Mouse (Mus musculus): ENCODE measurements at regions not wholly inside any gene's neighbourhood (a gene's known extent, or its start where the extent isn't known, plus 50 kb on each side); places are given as distances from the start of the nearest gene placed in this dataset.

DNA sequence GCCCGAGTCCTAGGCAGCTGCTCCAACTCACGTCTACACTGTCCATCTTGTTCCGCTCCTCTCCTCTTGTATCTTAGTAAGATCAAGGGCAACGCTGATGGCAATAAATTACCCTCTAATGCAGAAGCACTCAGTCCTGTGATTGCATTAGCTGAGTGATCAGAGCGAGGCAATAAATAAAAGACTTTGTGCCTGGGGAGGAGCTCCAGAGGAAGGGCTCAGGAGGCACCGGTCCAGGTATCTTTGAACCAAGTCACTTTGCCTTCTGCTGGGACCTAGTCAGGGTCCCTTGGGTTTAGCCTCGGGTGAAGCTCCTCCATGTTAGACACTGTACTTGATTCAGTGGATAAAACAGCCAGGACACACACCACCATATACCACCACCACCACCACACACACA lies 119.5 kb upstream of the Foxq1 start:
- TF ChIP-seq RAD21 (IDR thresholded peaks at IDR 0.05; ENCODE audit: low read depth, low read length) (no peak), TCF12 (IDR thresholded peaks at IDR 0.05; ENCODE audit: low read depth, low read length) (no peak), CTCF (IDR thresholded peaks at IDR 0.05 in 2 of 3, conservative IDR thresholded peaks at IDR 0.05 in 1 of 3; ENCODE audit: control insufficient read depth in 1 of 3, insufficient read depth in 1 of 3, low read depth in 2 of 3, low read length in 3 of 3, poor library complexity in 1 of 3, severe bottlenecking in 1 of 3) (no peak), CHD1 (IDR thresholded peaks at IDR 0.05; ENCODE audit: low read depth, low read length) (no peak)
